ENCODE assay signal across 8 mouse cellular contexts in the genomic region with DNA sequence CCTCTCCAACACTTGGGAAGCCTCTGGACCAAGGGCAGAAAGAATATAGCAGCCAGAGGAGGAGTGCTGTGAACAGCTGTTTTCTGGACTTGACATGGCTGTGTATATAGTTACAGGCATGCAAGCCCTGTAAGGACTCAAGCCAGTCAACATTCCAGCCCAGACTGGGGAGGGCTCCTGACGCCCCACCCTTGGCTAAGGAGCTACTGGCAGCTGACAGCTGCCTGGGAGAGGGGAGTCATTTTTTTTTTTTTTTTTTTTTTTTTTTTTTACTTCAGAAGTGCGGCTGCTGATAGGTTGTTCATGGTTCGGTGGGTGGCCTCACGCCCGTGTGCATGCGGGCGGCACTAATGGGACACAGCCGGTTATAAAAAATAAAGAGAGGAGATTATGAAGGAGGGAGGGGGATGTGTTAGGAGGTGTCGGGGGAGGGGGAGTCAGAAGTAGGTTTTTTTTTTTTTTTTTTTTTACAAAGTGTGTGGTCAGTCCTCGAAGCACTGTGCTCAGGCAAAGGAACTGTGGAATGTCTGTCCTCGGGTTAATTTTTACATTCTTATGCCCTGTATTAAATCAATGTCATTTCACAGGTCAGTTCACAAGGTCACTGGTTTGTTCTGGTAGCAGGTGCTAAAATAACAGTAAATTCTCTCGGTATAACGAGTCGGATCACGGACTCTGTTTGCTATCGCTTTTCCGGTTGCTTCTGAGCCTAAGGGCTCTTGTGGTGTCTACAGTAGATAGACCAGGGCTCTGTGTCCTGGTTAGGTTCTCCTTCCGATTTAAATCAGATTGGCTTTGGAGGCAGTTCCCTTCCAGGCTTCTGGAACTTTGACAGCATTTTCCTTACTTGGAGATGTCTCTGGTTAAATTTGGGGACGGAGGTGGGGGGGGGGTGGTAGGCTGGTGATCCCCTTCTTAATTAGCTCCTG.
DNase-seq lines count a peak whose midpoint lies in the region; ATAC-seq and TF ChIP-seq lines count a peak whose summit lies in the region.

No protein-coding gene starts in this region.

- H3K27ac ChIP-seq in intestine, postnatal 0 days (ENCODE audit: low read depth, low read length) = no peak overlapping the region
- no peak overlapping the region for H3K27ac ChIP-seq in liver, postnatal 0 days (ENCODE audit: low read depth)

- no peaks in the 10 kb centered on the region for H3K9me3 ChIP-seq in intestine, postnatal 0 days (ENCODE audit: control insufficient read depth)
- no peaks in the 10 kb centered on the region for H3K9me3 ChIP-seq in liver, postnatal 0 days (ENCODE audit: low read length)

- peak overlapping the region; percentile 43 for H3K4me2 ChIP-seq in intestine, postnatal 0 days (replicated peaks; ENCODE audit: low read depth)
- H3K4me2 ChIP-seq in liver, postnatal 0 days (ENCODE audit: low read depth, low read length) = peak overlapping the region; percentile 50

- no peak for TF ChIP-seq EP300 in liver, postnatal 0 days (IDR thresholded peaks at IDR 0.05; ENCODE audit: low read depth)

- WGBS in intestine, postnatal 0 days = 16% methylated on average over 19 of the region's 19 CpGs
- 58% methylated on average over 19 of the region's 19 CpGs for WGBS in liver, postnatal 0 days (ENCODE audit: insufficient replicate concordance)

- no peak overlapping the region for H3K9ac ChIP-seq in intestine, postnatal 0 days (ENCODE audit: low read depth, low read length)
- no peak overlapping the region for H3K9ac ChIP-seq in liver, postnatal 0 days (replicated peaks)

- no peaks in the 10 kb centered on the region for H3K36me3 ChIP-seq in intestine, postnatal 0 days (ENCODE audit: control insufficient read depth, insufficient read depth)
- no peaks in the 10 kb centered on the region for H3K36me3 ChIP-seq in liver, postnatal 0 days (replicated peaks; ENCODE audit: insufficient read depth, low read length)

- peak; percentile 25 for DNase-seq in adrenal gland, postnatal 14 days
- DNase-seq in adrenal gland, postnatal 10 days = no peak
- peak; percentile 92 for DNase-seq in heart, adult 11 months
- no peak for DNase-seq in liver, postnatal 0 days
- DNase-seq in retina, postnatal 1 day = peak; percentile 83
- DNase-seq in adrenal gland, postnatal 4 days (ENCODE audit: low spot score in 2 of 2) = no peak
- DNase-seq in spleen, postnatal 14 days (ENCODE audit: low spot score in 2 of 2) = no peak

- no peak overlapping the region for H3K4me3 ChIP-seq in intestine, postnatal 0 days (ENCODE audit: low read depth, low read length)
- no peak overlapping the region for H3K4me3 ChIP-seq in liver, postnatal 0 days (ENCODE audit: low read depth, low read length)

- TF ChIP-seq CTCF in intestine, postnatal 0 days (IDR thresholded peaks at IDR 0.05; ENCODE audit: low read depth) = no peak
- TF ChIP-seq CTCF in liver, postnatal 0 days (IDR thresholded peaks at IDR 0.05; ENCODE audit: low read depth) = no peak

- H3K27me3 ChIP-seq in intestine, postnatal 0 days (replicated peaks; ENCODE audit: control insufficient read depth, insufficient read depth, low read length) = no peaks in the 10 kb centered on the region
- no peaks in the 10 kb centered on the region for H3K27me3 ChIP-seq in liver, postnatal 0 days (ENCODE audit: insufficient read depth, low read length)

- no peak for ATAC-seq in intestine, postnatal 0 days
- peak; percentile 21; the same call in 1 of the 2 replicates for ATAC-seq in liver, postnatal 0 days

- H3K4me1 ChIP-seq in intestine, postnatal 0 days (replicated peaks; ENCODE audit: control insufficient read depth, insufficient read depth, low read length) = no peaks in the 10 kb centered on the region; the same call in 1 of the 2 replicates
- H3K4me1 ChIP-seq in liver, postnatal 0 days (ENCODE audit: insufficient read depth) = no peaks in the 10 kb centered on the region

Comparison
In these comparisons a context has a peak if more than half of its experiments do, and no peak if none do; other contexts are left out.
1. DNase-seq: peak in adrenal gland, postnatal 14 days (single experiment), heart, adult 11 months (single experiment) and retina, postnatal 1 day (single experiment); none in adrenal gland, postnatal 10 days (single experiment), liver, postnatal 0 days (single experiment), adrenal gland, postnatal 4 days (0 of 2) and spleen, postnatal 14 days (0 of 2).